Mouse (Mus musculus) right cerebral cortex, adult 18-20 months (tissue): ENCODE results near the gene Borcs8.

Experiments
- DNase-seq: peaks from one replicate; pipeline ENCODE4 v3.0.0; 2022; ENCODE audit warnings: mixed read lengths

The Borcs8 gene

GRCm38 (mm10) chr8:70134931-70135330 lies 4.4 kb upstream of the Borcs8 start:
- no peak for DNase-seq

GRCm38 (mm10) chr8:70136591-70136990 lies 2.7 kb upstream of the Borcs8 start:
- DNase-seq, result no peak

- DNase-seq, result no peak
These were observed 1.4 kb upstream of the Borcs8 start for GRCm38 (mm10) chr8:70137890-70138289.

- DNase-seq, result no peak
These were observed 682 bp downstream of the Borcs8 start for GRCm38 (mm10) chr8:70139981-70140380.

- no peak for DNase-seq
These were observed 8.6 kb downstream of the Borcs8 start for GRCm38 (mm10) chr8:70147678-70148607.

GRCm38 (mm10) chr8:70150158-70150557 lies 10.9 kb downstream of the Borcs8 start:
- no peak for DNase-seq

- DNase-seq, result peak; percentile 55
These were observed 13.4 kb downstream of the Borcs8 start for GRCm38 (mm10) chr8:70152537-70153257.

- no peak for DNase-seq
These were observed 18.0 kb downstream of the Borcs8 start for GRCm38 (mm10) chr8:70157240-70157800.

- DNase-seq, result peak; percentile 68
These were observed 19.0 kb downstream of the Borcs8 start for GRCm38 (mm10) chr8:70158069-70158853.

- no peak for DNase-seq
These were observed 19.9 kb downstream of the Borcs8 start for GRCm38 (mm10) chr8:70159211-70159610.

GRCm38 (mm10) chr8:70160015-70160414 lies 20.7 kb downstream of the Borcs8 start:
- no peak for DNase-seq

GRCm38 (mm10) chr8:70163316-70163715 lies 24.0 kb downstream of the Borcs8 start:
- no peak for DNase-seq

- DNase-seq, result peak; percentile 29
These were observed 27.3 kb downstream of the Borcs8 start for GRCm38 (mm10) chr8:70166504-70167110.

- DNase-seq, result no peak
These were observed 30.8 kb downstream of the Borcs8 start for GRCm38 (mm10) chr8:70170116-70170515.

GRCm38 (mm10) chr8:70170748-70171147 lies 31.4 kb downstream of the Borcs8 start:
- no peak for DNase-seq

- DNase-seq, result no peak
These were observed 31.9 kb downstream of the Borcs8 start for GRCm38 (mm10) chr8:70171240-70171639.

- DNase-seq, result peak; percentile 97
These were observed 32.9 kb downstream of the Borcs8 start, which contains the start of gene Tmem161a for GRCm38 (mm10) chr8:70172043-70172681. Gene Tmem161a (plus strand): TSS chr8:70172356.

GRCm38 (mm10) chr8:70173320-70173719 lies 34.0 kb downstream of the Borcs8 start:
- DNase-seq, result no peak

- DNase-seq, result peak; percentile 34
These were observed 34.8 kb downstream of the Borcs8 start for GRCm38 (mm10) chr8:70174079-70174478.

- no peak for DNase-seq
These were observed 38.9 kb downstream of the Borcs8 start for GRCm38 (mm10) chr8:70178231-70178630.

GRCm38 (mm10) chr8:70179082-70179481 lies 39.8 kb downstream of the Borcs8 start:
- no peak for DNase-seq
